ENCODE assay signal across 21 mouse cellular contexts in genomic region chr6:88826088-88826487, GRCm38 (mm10). TPM values are rescaled to one million over a fixed set of nuclear protein-coding genes. Genes with fewer than 3 reads are reported as not detected.
DNase-seq lines count a peak whose midpoint lies in the region; ATAC-seq and TF ChIP-seq lines count a peak whose summit lies in the region.
"Had no signal": no experiment of that assay in that cellular context is flagged by ENCODE, and none has a peak within 500 bp of the region (broad histone marks: within the 10 kb centered on the region; RNA-seq: fewer than 3 reads in every experiment).

No protein-coding gene starts in this region.

- H3K27ac ChIP-seq in gastrocnemius, adult 2 months: peak overlapping the region; percentile 77
- no peak overlapping the region for H3K27ac ChIP-seq in intestine, embryonic 15.5 days
- H3K27ac ChIP-seq: embryonic facial prominence, embryonic 15.5 days; kidney, postnatal 0 days; liver, embryonic 14.5 days; midbrain, embryonic 12.5 days; neural tube, embryonic 12.5 days had no signal

- intact Hi-C loops in gastrocnemius, adult 2 months (cut with DNase I): loop anchor here (5.0 kb wide), 1 partner anchor 204 kb away; no protein-coding TSS in a partner anchor
- intact Hi-C loops in gastrocnemius, postnatal 14 days (cut with DNase I; ENCODE audit: low total_unique reads): loop anchor here (1.0 kb wide), 1 partner anchor 236 kb away; no protein-coding TSS in a partner anchor

- ATAC-seq in intestine, embryonic 15.5 days: no peak
- ATAC-seq: Patski had no signal

- H3K9me3 ChIP-seq in intestine, embryonic 15.5 days: no peaks in the 10 kb centered on the region
- H3K9me3 ChIP-seq: embryonic facial prominence, embryonic 10.5 days; embryonic facial prominence, embryonic 15.5 days; forebrain, embryonic 13.5 days; hindbrain, embryonic 10.5 days; megakaryocyte, embryonic 14.5 days; midbrain, embryonic 12.5 days; neural tube, embryonic 12.5 days had no signal

- no peak overlapping the region for H3K4me2 ChIP-seq in intestine, embryonic 15.5 days (replicated peaks)
- H3K4me2 ChIP-seq: embryonic facial prominence, embryonic 15.5 days; forebrain, embryonic 13.5 days; midbrain, embryonic 12.5 days; neural tube, embryonic 12.5 days had no signal

- H3K9ac ChIP-seq in intestine, embryonic 15.5 days: no peak overlapping the region
- H3K9ac ChIP-seq: embryonic facial prominence, embryonic 15.5 days; forebrain, embryonic 13.5 days; liver, embryonic 14.5 days; midbrain, embryonic 12.5 days; neural tube, embryonic 12.5 days had no signal

- WGBS in intestine, embryonic 15.5 days: 56% methylated on average over 3 of the region's 3 CpGs

- peaks cover 16% of the 10 kb centered on the region for H3K4me1 ChIP-seq in intestine, embryonic 15.5 days (replicated peaks)

- no peak for DNase-seq in gastrocnemius, adult 2 months
- no peak for DNase-seq in gastrocnemius, postnatal 14 days
- DNase-seq in layer of hippocampus, adult 11-12 months (ENCODE audit: low spot score): peak; percentile 60
- DNase-seq in layer of hippocampus, postnatal 25 days (ENCODE audit: extremely low spot score in 1 of 2, low spot score in 1 of 2): no peak
- peak; percentile 61 to 65 for DNase-seq in right cerebral cortex, postnatal 10 days (ENCODE audit: low spot score in 2 of 2)
- DNase-seq in right cerebral cortex, postnatal 25 days: no peak
- no peak for DNase-seq in adrenal gland, adult 18-20 months (ENCODE audit: low spot score in 2 of 2)
- DNase-seq: layer of hippocampus, postnatal 36 days had no signal

- H3K27me3 ChIP-seq in intestine, embryonic 15.5 days (replicated peaks): no peaks in the 10 kb centered on the region
- H3K27me3 ChIP-seq: embryonic facial prominence, embryonic 15.5 days; forebrain, embryonic 13.5 days; Patski had no signal

- H3K4me3 ChIP-seq in gastrocnemius, adult 2 months: no peak overlapping the region
- H3K4me3 ChIP-seq in intestine, embryonic 15.5 days (replicated peaks): no peak overlapping the region
- H3K4me3 ChIP-seq: embryonic facial prominence, embryonic 10.5 days; embryonic facial prominence, embryonic 15.5 days; forebrain, embryonic 13.5 days; hindbrain, embryonic 10.5 days; megakaryocyte, embryonic 14.5 days; midbrain, embryonic 12.5 days; myocyte; neural tube, embryonic 12.5 days had no signal

- no peak for TF ChIP-seq CTCF in gastrocnemius, adult 2 months (IDR thresholded peaks at IDR 0.05)

- no peaks in the 10 kb centered on the region for H3K36me3 ChIP-seq in intestine, embryonic 15.5 days
- H3K36me3 ChIP-seq: embryonic facial prominence, embryonic 10.5 days; embryonic facial prominence, embryonic 15.5 days; hindbrain, embryonic 10.5 days; midbrain, embryonic 12.5 days; neural tube, embryonic 12.5 days had no signal

RNA-seq across cellular contexts. Expression of gene Abtb1, which starts 15.7 kb away (rescaled TPM):
- total RNA-seq in gastrocnemius, adult 2 months (2021): 10 to 100 TPM; 16.9 to 22.7 TPM
- 10 to 100 TPM; 17.8 to 18.2 TPM for total RNA-seq in gastrocnemius, postnatal 14 days (2021)
- 10 to 100 TPM; 32.7 to 34.1 TPM for total RNA-seq in layer of hippocampus, postnatal 25 days (2021)
- 24.2 and 25.0 TPM in 2 replicates for polyA plus RNA-seq in intestine, embryonic 15.5 days (2015; fragmentation: Nextera tagmentation; extraction: Ambion mirVana)
- total RNA-seq in adrenal gland, adult 18-20 months (2021): 10 to 100 TPM; 17.1 to 25.0 TPM

RNA-seq across cellular contexts. Expression of gene Podxl2, which starts 48.8 kb away (rescaled TPM):
- total RNA-seq in gastrocnemius, adult 2 months (2021): 10 to 100 TPM; 48.5 to 55.1 TPM
- total RNA-seq in gastrocnemius, postnatal 14 days (2021): 10 to 100 TPM; 47.1 to 54.4 TPM
- 100 to 1,000 TPM; 178 to 179 TPM for total RNA-seq in layer of hippocampus, postnatal 25 days (2021)
- 49.6 and 52.5 TPM in 2 replicates for polyA plus RNA-seq in intestine, embryonic 15.5 days (2015; fragmentation: Nextera tagmentation; extraction: Ambion mirVana)
- 10 to 100 TPM; 41.2 to 69.3 TPM for total RNA-seq in adrenal gland, adult 18-20 months (2021)
- total RNA-seq: MEL had no signal

Comparison
In these comparisons a context has a peak if more than half of its experiments do, and no peak if none do; other contexts are left out.
1. DNase-seq: peak in layer of hippocampus, adult 11-12 months (single experiment) and right cerebral cortex, postnatal 10 days (2 of 2); none in gastrocnemius, adult 2 months (single experiment), gastrocnemius, postnatal 14 days (single experiment), layer of hippocampus, postnatal 25 days (0 of 2), right cerebral cortex, postnatal 25 days (single experiment) and adrenal gland, adult 18-20 months (0 of 2).